Mouse (Mus musculus): ENCODE measurements at regions not wholly inside any gene's neighbourhood (a gene's known extent, or its start where the extent isn't known, plus 50 kb on each side); places are given as distances from the start of the nearest gene placed in this dataset.

DNA sequence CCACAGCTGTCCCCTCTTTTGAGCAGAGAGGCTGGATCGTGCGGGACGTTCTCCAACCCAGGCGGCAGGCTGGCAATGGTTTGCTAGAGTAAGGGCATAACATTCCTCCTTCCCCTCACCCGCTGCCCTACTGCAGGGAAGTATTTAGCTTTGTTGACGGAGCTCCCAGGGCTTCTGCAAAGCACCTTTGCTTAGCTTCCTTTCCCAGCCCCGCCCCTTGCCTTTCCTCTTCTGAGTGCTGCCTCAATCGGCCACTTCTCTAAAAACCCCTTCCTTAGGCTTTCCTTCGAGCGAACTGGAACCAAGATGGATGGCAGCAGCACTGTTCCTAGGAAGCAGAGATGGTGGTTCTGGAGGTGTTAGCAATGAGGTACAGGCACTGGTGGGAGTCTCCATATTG lies 183.2 kb upstream of the Adgrl2 start:
- peak overlapping the region; percentile 14; the same call in 1 of the 2 replicates for H3K4me2 ChIP-seq (replicated peaks; ENCODE audit: low read depth, low read length)
- DNase-seq (ENCODE audit: low spot score) (peak; percentile 50), ATAC-seq (no peak; the same call in 1 of the 2 replicates)
- H3K36me3 ChIP-seq (ENCODE audit: insufficient read depth, low read length), result no peaks in the 10 kb centered on the region
- H3K4me3 ChIP-seq (ENCODE audit: low read depth, low read length), result no peak overlapping the region
- H3K9ac ChIP-seq (replicated peaks; ENCODE audit: low read depth), result no peak overlapping the region
- H3K4me1 ChIP-seq (ENCODE audit: insufficient read depth, low read depth, low read length), result peaks cover 5% of the 10 kb centered on the region; the same call in 1 of the 2 replicates
- no peaks in the 10 kb centered on the region for H3K9me3 ChIP-seq (ENCODE audit: low read length)
- TF ChIP-seq CTCF (IDR thresholded peaks at IDR 0.05), result no peak
- no peak for TF ChIP-seq EP300 (IDR thresholded peaks at IDR 0.05)
- H3K27ac ChIP-seq (ENCODE audit: low read length), result no peak overlapping the region
- H3K27me3 ChIP-seq (replicated peaks; ENCODE audit: insufficient read depth, low read length), result no peaks in the 10 kb centered on the region
- 25% methylated on average over 10 of the region's 10 CpGs for WGBS

DNA sequence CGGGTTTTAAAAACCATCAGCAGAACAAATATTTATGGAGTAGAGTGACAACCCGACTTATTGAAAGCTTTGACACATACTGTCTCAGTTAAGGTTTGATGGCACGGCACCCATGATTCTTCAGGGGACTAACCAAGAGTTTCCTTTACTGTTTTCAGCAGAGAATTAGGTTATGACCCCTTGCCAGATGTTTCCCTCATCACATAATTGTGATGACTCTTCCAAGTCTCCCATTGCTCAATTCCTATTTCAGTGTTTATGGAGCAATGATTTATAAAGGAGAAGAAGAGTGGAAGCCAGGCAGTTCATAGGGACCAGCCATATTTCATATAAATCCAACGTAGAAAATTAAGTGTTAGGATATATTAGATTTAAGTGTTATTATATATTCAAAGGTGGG lies 181.4 kb upstream of the Adgrl2 start:
- H3K4me1 ChIP-seq (ENCODE audit: insufficient read depth, low read depth, low read length), result peaks cover 5% of the 10 kb centered on the region; the same call in 1 of the 2 replicates
- DNase-seq (ENCODE audit: low spot score), result peak; percentile 82
- no peaks in the 10 kb centered on the region for H3K36me3 ChIP-seq (ENCODE audit: insufficient read depth, low read length)
- H3K4me2 ChIP-seq (replicated peaks; ENCODE audit: low read depth, low read length), result no peak overlapping the region
- no peak overlapping the region for H3K27ac ChIP-seq (ENCODE audit: low read length)
- H3K4me3 ChIP-seq (ENCODE audit: low read depth, low read length), result no peak overlapping the region
- H3K9ac ChIP-seq (replicated peaks; ENCODE audit: low read depth), result no peak overlapping the region
- H3K27me3 ChIP-seq (replicated peaks; ENCODE audit: insufficient read depth, low read length), result no peaks in the 10 kb centered on the region
- 44% methylated on average over 4 of the region's 4 CpGs for WGBS
- no peaks in the 10 kb centered on the region for H3K9me3 ChIP-seq (ENCODE audit: low read length)
- no peak for TF ChIP-seq CTCF (IDR thresholded peaks at IDR 0.05)
- ATAC-seq, result 0 out of 2 replicates have a peak, but pooled peaks have one; percentile 23

DNA sequence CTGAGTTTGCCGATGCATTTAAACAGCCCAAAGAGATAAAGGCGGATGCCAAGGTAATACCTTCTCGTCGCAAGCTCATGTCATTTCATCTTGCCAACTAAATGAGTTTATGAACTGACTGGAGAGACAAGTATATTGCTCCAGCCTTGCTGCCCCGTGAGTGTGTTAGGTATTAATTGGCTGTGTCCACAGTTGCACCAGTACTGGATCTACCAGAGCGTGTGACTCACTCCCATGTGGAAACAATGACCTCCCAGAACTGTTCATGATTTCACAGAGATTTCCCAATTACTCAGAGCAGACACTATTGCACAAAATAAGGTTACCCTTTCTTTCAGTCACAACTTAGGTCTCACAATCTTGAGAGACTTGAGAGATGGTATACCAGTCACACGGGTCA lies 179.8 kb upstream of the Adgrl2 start:
- 64% methylated on average over 7 of the region's 7 CpGs for WGBS
- Histone ChIP-seq H3K4me3 (ENCODE audit: low read depth, low read length) (no peak overlapping the region), H3K4me2 (replicated peaks; ENCODE audit: low read depth, low read length) (no peak overlapping the region), H3K9me3 (ENCODE audit: low read length) (no peaks in the 10 kb centered on the region), H3K36me3 (ENCODE audit: insufficient read depth, low read length) (no peaks in the 10 kb centered on the region), H3K9ac (replicated peaks; ENCODE audit: low read depth) (no peak overlapping the region), H3K4me1 (ENCODE audit: insufficient read depth, low read depth, low read length) (peaks cover 5% of the 10 kb centered on the region; the same call in 1 of the 2 replicates), H3K27ac (ENCODE audit: low read length) (no peak overlapping the region), H3K27me3 (replicated peaks; ENCODE audit: insufficient read depth, low read length) (no peaks in the 10 kb centered on the region)
- ATAC-seq (peak; percentile 92), DNase-seq (ENCODE audit: low spot score) (peak; percentile 94)
- TF ChIP-seq EP300 (IDR thresholded peaks at IDR 0.05) (peak; percentile 88), CTCF (IDR thresholded peaks at IDR 0.05) (no peak)

DNA sequence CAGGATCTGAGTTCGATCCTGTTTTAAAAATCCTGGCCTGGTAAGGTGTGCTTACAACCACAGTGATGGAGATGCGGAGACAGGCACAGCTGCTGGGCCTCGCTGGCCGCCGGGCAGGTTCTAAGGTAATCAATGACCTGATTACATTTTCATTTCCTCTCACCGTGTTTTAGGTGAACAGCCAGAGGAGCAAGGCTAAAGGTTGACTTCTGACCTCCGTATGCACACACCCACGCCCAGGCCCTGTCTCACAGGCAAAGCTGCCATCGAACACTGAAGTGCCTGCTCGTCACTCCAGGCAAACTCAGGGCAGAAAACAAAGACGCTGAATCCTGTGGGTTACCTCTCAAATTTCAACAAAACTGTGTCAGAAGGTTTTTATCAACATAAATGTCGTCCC lies 179.1 kb upstream of the Adgrl2 start:
- Histone ChIP-seq H3K4me1 (ENCODE audit: insufficient read depth, low read depth, low read length) (peaks cover 5% of the 10 kb centered on the region; the same call in 1 of the 2 replicates), H3K9ac (replicated peaks; ENCODE audit: low read depth) (no peak overlapping the region), H3K27ac (ENCODE audit: low read length) (no peak overlapping the region), H3K4me3 (ENCODE audit: low read depth, low read length) (no peak overlapping the region), H3K27me3 (replicated peaks; ENCODE audit: insufficient read depth, low read length) (no peaks in the 10 kb centered on the region), H3K4me2 (replicated peaks; ENCODE audit: low read depth, low read length) (no peak overlapping the region), H3K9me3 (ENCODE audit: low read length) (no peaks in the 10 kb centered on the region), H3K36me3 (ENCODE audit: insufficient read depth, low read length) (no peaks in the 10 kb centered on the region)
- TF ChIP-seq EP300 (IDR thresholded peaks at IDR 0.05), result no peak
- TF ChIP-seq CTCF (IDR thresholded peaks at IDR 0.05), result no peak
- no peak for ATAC-seq
- WGBS, result 68% methylated on average over 12 of the region's 12 CpGs
- DNase-seq (ENCODE audit: low spot score), result no peak

DNA sequence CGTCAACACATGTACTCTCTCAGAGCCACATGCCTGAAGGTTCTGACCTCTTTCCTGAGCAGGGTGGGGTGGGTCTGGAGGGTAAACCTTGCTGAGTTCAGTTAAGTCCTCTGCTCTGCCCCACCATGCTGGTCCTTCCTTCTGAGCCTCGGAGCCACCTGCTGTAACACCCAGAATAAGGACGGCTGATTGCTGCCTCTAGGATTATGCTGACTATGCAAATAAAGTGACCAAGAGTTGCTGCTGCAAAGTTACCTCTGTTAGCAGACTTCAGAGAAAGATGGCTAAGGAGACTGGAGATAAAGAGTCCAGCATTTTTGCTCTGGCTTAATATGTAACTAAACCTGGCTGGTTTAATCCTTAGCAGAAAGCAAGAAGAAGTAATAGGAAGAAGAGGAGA lies 177.6 kb upstream of the Adgrl2 start:
- H3K36me3 ChIP-seq (ENCODE audit: insufficient read depth, low read length), result no peaks in the 10 kb centered on the region
- H3K27me3 ChIP-seq (replicated peaks; ENCODE audit: insufficient read depth, low read length), result no peaks in the 10 kb centered on the region
- H3K4me1 ChIP-seq (ENCODE audit: insufficient read depth, low read depth, low read length), result peaks cover 8% of the 10 kb centered on the region
- no peak overlapping the region for H3K4me2 ChIP-seq (replicated peaks; ENCODE audit: low read depth, low read length)
- no peak overlapping the region for H3K4me3 ChIP-seq (ENCODE audit: low read depth, low read length)
- TF ChIP-seq CTCF (IDR thresholded peaks at IDR 0.05) (no peak), EP300 (IDR thresholded peaks at IDR 0.05) (no peak)
- no peaks in the 10 kb centered on the region for H3K9me3 ChIP-seq (ENCODE audit: low read length)
- 59% methylated on average over 3 of the region's 3 CpGs for WGBS
- no peak overlapping the region for H3K9ac ChIP-seq (replicated peaks; ENCODE audit: low read depth)
- H3K27ac ChIP-seq (ENCODE audit: low read length), result no peak overlapping the region
- DNase-seq (ENCODE audit: low spot score) (no peak), ATAC-seq (no peak)

DNA sequence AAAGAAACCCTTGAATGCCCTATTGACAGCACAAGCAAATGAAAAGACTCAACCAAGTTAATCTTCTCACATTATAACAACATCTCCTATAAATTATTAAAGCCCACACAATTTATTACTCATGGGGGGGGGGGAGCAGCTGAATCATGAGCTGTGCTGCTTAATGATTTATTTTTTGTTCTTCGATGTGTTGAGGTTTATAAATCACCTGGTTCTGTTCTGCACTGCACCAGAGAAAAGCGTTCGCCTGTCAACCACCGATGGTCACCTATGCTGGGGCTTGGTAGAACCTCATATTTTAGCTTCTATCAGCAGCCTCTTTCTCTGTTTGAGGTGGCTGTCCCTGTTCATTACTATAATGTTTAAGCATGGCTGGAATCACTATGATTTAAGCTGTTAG lies 174.4 kb upstream of the Adgrl2 start:
- ATAC-seq (no peak), DNase-seq (ENCODE audit: low spot score) (no peak)
- H3K4me1 ChIP-seq (ENCODE audit: insufficient read depth, low read depth, low read length), result peaks cover 3% of the 10 kb centered on the region; the same call in 1 of the 2 replicates
- H3K9ac ChIP-seq (replicated peaks; ENCODE audit: low read depth), result no peak overlapping the region
- no peaks in the 10 kb centered on the region for H3K36me3 ChIP-seq (ENCODE audit: insufficient read depth, low read length)
- H3K4me3 ChIP-seq (ENCODE audit: low read depth, low read length), result no peak overlapping the region
- H3K4me2 ChIP-seq (replicated peaks; ENCODE audit: low read depth, low read length), result no peak overlapping the region
- no peak for TF ChIP-seq EP300 (IDR thresholded peaks at IDR 0.05)
- no peak for TF ChIP-seq CTCF (IDR thresholded peaks at IDR 0.05)
- no peaks in the 10 kb centered on the region for H3K27me3 ChIP-seq (replicated peaks; ENCODE audit: insufficient read depth, low read length)
- 62% methylated on average over 4 of the region's 4 CpGs for WGBS
- H3K9me3 ChIP-seq (ENCODE audit: low read length), result no peaks in the 10 kb centered on the region
- no peak overlapping the region for H3K27ac ChIP-seq (ENCODE audit: low read length)

DNA sequence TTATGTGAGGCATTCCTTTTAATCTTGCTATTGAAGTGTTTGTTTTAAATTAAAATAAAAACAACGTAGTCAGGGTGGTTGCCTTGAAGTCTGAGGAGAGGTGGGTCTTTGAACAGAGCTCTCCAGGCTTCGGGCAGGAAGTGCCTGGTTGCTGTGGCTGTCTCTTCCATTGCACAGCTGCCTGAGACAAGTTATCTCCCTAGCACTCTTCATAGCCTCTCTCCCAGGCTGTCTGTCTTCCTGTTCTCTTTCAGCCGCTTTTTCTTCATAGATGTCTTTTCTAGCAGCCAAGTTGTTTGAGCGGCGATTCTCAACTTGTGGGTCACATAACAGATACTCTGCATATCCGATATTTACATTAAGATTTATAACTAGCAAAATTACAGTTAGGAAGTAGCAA lies 173.2 kb upstream of the Adgrl2 start:
- no peaks in the 10 kb centered on the region for H3K36me3 ChIP-seq (ENCODE audit: insufficient read depth, low read length)
- no peak overlapping the region for H3K9ac ChIP-seq (replicated peaks; ENCODE audit: low read depth)
- no peak overlapping the region for H3K4me2 ChIP-seq (replicated peaks; ENCODE audit: low read depth, low read length)
- DNase-seq (ENCODE audit: low spot score), result no peak
- WGBS, result 37% methylated on average over 6 of the region's 6 CpGs
- no peak for TF ChIP-seq EP300 (IDR thresholded peaks at IDR 0.05)
- TF ChIP-seq CTCF (IDR thresholded peaks at IDR 0.05), result no peak
- H3K4me3 ChIP-seq (ENCODE audit: low read depth, low read length), result no peak overlapping the region
- H3K27me3 ChIP-seq (replicated peaks; ENCODE audit: insufficient read depth, low read length), result no peaks in the 10 kb centered on the region
- no peak for ATAC-seq
- H3K27ac ChIP-seq (ENCODE audit: low read length), result no peak overlapping the region
- H3K9me3 ChIP-seq (ENCODE audit: low read length), result no peaks in the 10 kb centered on the region
- peaks cover 3% of the 10 kb centered on the region; the same call in 1 of the 2 replicates for H3K4me1 ChIP-seq (ENCODE audit: insufficient read depth, low read depth, low read length)

All from lung, postnatal 0 days (tissue).